Mouse (Mus musculus) hindbrain, embryonic 16.5 days (tissue): ENCODE results near the gene Rnf6. TPM values are rescaled to one million over a fixed set of nuclear protein-coding genes. Genes with fewer than 3 reads are reported as not detected.

Experiments used
- ATAC-seq: fragments of 200-750 bp; cut with Nextera tagmentation; 2 replicates; pipeline ENCODE4 v1.8.0; 2017; ENCODE audit warnings: moderate TSS enrichment, moderate library complexity
- H3K27ac ChIP-seq: fragments of 300-500 bp; sonication (generic); 2 replicates; pipeline ENCODE4 v1.5.1; 2014; ENCODE audit warnings: low read depth, mild to moderate bottlenecking, control low read depth, low read length, moderate library complexity
- H3K27me3 ChIP-seq: fragments of 300-500 bp; sonication (generic); replicated peaks from 2 replicates; pipeline ENCODE4 v1.6.1; 2014; ENCODE audit warnings: low read length; ENCODE audit not compliant: control insufficient read depth, insufficient read depth
- H3K36me3 ChIP-seq: fragments of 300-500 bp; sonication (generic); 2 replicates; pipeline ENCODE4 v1.6.1; 2014; ENCODE audit warnings: mild to moderate bottlenecking, low read length, moderate library complexity, mixed read lengths; ENCODE audit not compliant: control insufficient read depth, insufficient read depth
- H3K4me1 ChIP-seq: fragments of 300-500 bp; sonication (generic); 2 replicates; pipeline ENCODE4 v1.6.1; 2014; ENCODE audit warnings: low read depth, low read length; ENCODE audit not compliant: control insufficient read depth, insufficient read depth
- H3K4me2 ChIP-seq: fragments of 300-500 bp; sonication (generic); 2 replicates; pipeline ENCODE4 v1.6.1; 2014; ENCODE audit warnings: mild to moderate bottlenecking, low read length, control low read depth, moderate library complexity
- H3K4me3 ChIP-seq: fragments of 300-500 bp; sonication (generic); 2 replicates; pipeline ENCODE4 v1.5.1; 2014; ENCODE audit warnings: mild to moderate bottlenecking, low read length, control low read depth, moderate library complexity
- H3K9ac ChIP-seq: fragments of 300-500 bp; sonication (generic); 2 replicates; pipeline ENCODE4 v1.6.1; 2014; ENCODE audit warnings: low read depth, mild to moderate bottlenecking, control low read depth, low read length, moderate library complexity
- H3K9me3 ChIP-seq: fragments of 300-500 bp; sonication (generic); 2 replicates; pipeline ENCODE4 v1.6.1; 2014; ENCODE audit warnings: mild to moderate bottlenecking, low read length, moderate library complexity; ENCODE audit not compliant: control insufficient read depth
- WGBS: fragments of 180-500 bp; shearing (Covaris S2); extraction: QIAGEN DNeasy Blood & Tissue Kit; methylation state at CpG from one replicate; pipeline ENCODE4 v1.1.7; 2014; 5-methylcytosine and 5-hydroxymethylcytosine counted together
- polyA plus RNA-seq: library from polyadenylated mRNA; unstranded; fragments of >200 nt; fragmentation: Nextera tagmentation; extraction: Ambion mirVana; gene quantifications from 2 replicates; pipeline ENCODE4 v1.2.1, GENCODE M21; 2015

The Rnf6 gene
- polyA plus RNA-seq, 1 experiment from 2014 or later: 28.0 TPM

- 0 out of 2 replicates have a peak, but pooled peaks cover 3% of the 10 kb centered on the region for H3K9me3 ChIP-seq
- no peak overlapping the region for H3K27ac ChIP-seq
- peaks cover 73% of the 10 kb centered on the region for H3K36me3 ChIP-seq
- H3K4me2 ChIP-seq: no peak overlapping the region
- no peak overlapping the region for H3K4me3 ChIP-seq
- H3K27me3 ChIP-seq: no peaks in the 10 kb centered on the region
- no peaks in the 10 kb centered on the region for H3K4me1 ChIP-seq
- ATAC-seq: no peak
- H3K9ac ChIP-seq: no peak overlapping the region
- WGBS: 92% methylated on average over 5 of the region's 5 CpGs
These were observed 15.8 kb downstream of the Rnf6 start for GRCm38 (mm10) chr5:146205537-146205936.

DNA sequence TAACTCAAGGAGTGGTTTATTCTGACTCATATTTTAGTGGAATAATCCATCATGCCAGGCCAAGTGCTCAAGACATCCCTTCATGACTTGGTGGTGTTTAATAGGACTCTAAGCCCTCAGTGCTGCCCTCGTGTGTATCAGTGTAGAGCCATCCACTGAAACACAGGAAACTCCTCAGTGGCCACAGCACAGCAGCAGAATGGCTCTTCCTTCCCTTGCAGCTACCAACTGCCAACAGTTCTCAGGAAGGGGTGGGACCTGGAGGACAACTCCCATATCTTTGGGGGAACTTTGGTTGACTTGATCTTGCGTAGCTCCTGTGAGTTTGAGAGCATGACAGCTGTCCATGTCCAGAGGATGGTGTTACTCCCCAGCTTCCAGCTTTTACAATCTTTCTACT lies 17.4 kb downstream of the Rnf6 start:
- H3K4me3 ChIP-seq: no peak overlapping the region
- 0 out of 2 replicates have a peak, but pooled peaks cover 3% of the 10 kb centered on the region for H3K9me3 ChIP-seq
- H3K9ac ChIP-seq: no peak overlapping the region
- no peak overlapping the region for H3K27ac ChIP-seq
- H3K4me1 ChIP-seq: no peaks in the 10 kb centered on the region
- WGBS: 98% methylated on average over 2 of the region's 2 CpGs
- H3K4me2 ChIP-seq: no peak overlapping the region
- H3K27me3 ChIP-seq: no peaks in the 10 kb centered on the region
- ATAC-seq: no peak
- H3K36me3 ChIP-seq: peaks cover 63% of the 10 kb centered on the region

DNA sequence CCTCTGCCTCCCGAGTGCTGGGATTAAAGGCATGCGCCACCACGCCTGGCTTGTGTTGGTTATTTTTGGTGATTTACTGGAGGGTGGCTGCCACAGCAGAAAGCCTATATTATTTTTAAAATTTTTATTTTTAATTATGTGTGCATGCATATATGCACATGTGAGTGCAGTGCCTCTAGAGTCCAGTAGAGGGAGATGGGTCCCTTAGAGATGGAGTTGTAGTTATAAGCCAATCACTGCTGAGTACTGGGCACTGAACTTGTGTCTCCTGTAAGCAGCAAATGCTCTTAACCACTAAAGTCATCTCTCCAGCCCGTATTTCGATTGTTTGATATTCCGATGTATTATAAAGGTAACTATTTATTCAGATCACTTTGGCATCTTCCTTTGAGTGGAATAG lies 20.8 kb downstream of the Rnf6 start:
- H3K27me3 ChIP-seq: no peaks in the 10 kb centered on the region
- peaks cover 40% of the 10 kb centered on the region for H3K36me3 ChIP-seq
- no peak overlapping the region for H3K27ac ChIP-seq
- WGBS: over 99% methylated on average over 6 of the region's 6 CpGs
- H3K9me3 ChIP-seq: 0 out of 2 replicates have a peak, but pooled peaks cover 3% of the 10 kb centered on the region
- no peak for ATAC-seq
- no peak overlapping the region for H3K4me2 ChIP-seq
- no peaks in the 10 kb centered on the region for H3K4me1 ChIP-seq
- no peak overlapping the region for H3K4me3 ChIP-seq
- no peak overlapping the region for H3K9ac ChIP-seq

DNA sequence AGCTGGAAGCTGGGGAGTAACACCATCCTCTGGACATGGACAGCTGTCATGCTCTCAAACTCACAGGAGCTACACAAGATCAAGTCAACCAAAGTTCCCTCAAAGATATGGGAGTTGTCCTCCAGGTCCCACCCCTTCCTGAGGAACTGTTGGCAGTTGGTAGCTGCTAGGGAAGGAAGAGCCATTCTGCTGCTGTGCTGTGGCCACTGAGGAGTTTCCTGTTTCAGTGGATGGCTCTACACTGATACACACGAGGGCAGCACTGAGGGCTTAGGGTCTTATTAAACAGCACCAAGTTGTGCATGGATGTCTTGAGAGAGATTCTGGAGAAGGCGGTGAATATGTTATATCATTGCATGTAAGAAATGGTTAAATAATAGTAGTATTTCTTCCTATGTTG lies 21.8 kb downstream of the Rnf6 start:
- WGBS: 89% methylated on average over 2 of the region's 2 CpGs

GRCm38 (mm10) chr5:146199073-146199472 lies 22.3 kb downstream of the Rnf6 start:
- ATAC-seq: no peak
- Histone ChIP-seq H3K4me2 (no peak overlapping the region), H3K36me3 (peaks cover 25% of the 10 kb centered on the region), H3K4me1 (no peaks in the 10 kb centered on the region), H3K27ac (no peak overlapping the region), H3K4me3 (no peak overlapping the region), H3K9me3 (0 out of 2 replicates have a peak, but pooled peaks cover 3% of the 10 kb centered on the region), H3K27me3 (no peaks in the 10 kb centered on the region), H3K9ac (no peak overlapping the region)

More for the DNA sequence above, 21.8 kb downstream of the Rnf6 start:
- peaks cover 30% of the 10 kb centered on the region for H3K36me3 ChIP-seq
- H3K4me2 ChIP-seq: no peak overlapping the region
- no peak overlapping the region for H3K9ac ChIP-seq
- 0 out of 2 replicates have a peak, but pooled peaks cover 3% of the 10 kb centered on the region for H3K9me3 ChIP-seq
- ATAC-seq: no peak
- H3K27me3 ChIP-seq: no peaks in the 10 kb centered on the region
- H3K4me3 ChIP-seq: no peak overlapping the region
- H3K27ac ChIP-seq: no peak overlapping the region
- no peaks in the 10 kb centered on the region for H3K4me1 ChIP-seq

GRCm38 (mm10) chr5:146193360-146193759 lies 28.0 kb downstream of the Rnf6 start:
- Histone ChIP-seq H3K4me1 (no peaks in the 10 kb centered on the region), H3K9ac (no peak overlapping the region), H3K4me3 (no peak overlapping the region), H3K27me3 (no peaks in the 10 kb centered on the region), H3K9me3 (no peaks in the 10 kb centered on the region), H3K27ac (no peak overlapping the region), H3K36me3 (peaks cover 6% of the 10 kb centered on the region; the same call in 1 of the 2 replicates), H3K4me2 (no peak overlapping the region)
- 84% methylated on average over 8 of the region's 8 CpGs for WGBS
- ATAC-seq: no peak

DNA sequence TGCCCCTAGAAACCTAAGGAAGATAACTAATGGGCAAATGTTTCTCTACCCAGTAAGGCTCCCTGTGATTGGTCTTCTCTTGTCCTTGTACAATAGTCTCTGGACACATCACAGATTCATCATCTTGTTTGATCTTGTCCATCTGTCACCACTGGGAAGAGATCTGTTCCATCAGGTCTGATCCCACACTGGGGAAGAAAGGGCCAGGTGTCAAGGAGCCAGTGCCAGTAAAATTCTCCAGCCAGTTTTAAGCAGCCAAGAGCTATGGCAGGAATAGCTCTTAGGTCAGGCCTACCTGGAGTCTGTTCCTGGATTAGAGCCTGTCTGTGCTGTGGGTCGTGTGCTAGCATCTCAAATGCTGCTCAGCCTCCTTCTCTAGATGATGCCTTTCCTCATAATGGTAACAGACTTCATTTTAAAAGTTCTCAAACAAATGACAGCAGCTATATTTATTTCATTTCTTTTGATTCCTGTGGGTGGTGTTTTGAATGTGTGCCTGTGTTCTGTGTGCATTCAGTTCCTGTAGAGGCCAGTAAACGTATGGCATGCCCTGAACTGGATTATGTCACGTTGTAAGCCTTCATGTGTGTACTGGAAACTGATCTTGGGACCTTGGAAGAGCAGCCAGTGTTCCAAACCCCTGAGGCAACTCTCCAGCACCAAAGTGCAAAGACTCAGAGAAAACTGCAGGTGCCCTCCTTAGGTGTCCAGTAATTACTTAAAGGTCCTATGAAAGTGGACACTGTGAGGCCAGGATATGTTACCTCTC lies 30.7 kb downstream of the Rnf6 start:
- no peak overlapping the region for H3K4me3 ChIP-seq
- H3K9ac ChIP-seq: no peak overlapping the region
- H3K4me1 ChIP-seq: no peaks in the 10 kb centered on the region
- ATAC-seq: no peak
- no peaks in the 10 kb centered on the region for H3K9me3 ChIP-seq
- H3K27ac ChIP-seq: no peak overlapping the region
- H3K4me2 ChIP-seq: no peak overlapping the region
- 68% methylated on average over 3 of the region's 3 CpGs for WGBS
- no peaks in the 10 kb centered on the region for H3K36me3 ChIP-seq
- H3K27me3 ChIP-seq: no peaks in the 10 kb centered on the region

GRCm38 (mm10) chr5:146190093-146190492 lies 31.3 kb downstream of the Rnf6 start:
- Histone ChIP-seq H3K36me3 (no peaks in the 10 kb centered on the region), H3K9me3 (no peaks in the 10 kb centered on the region), H3K9ac (no peak overlapping the region), H3K27me3 (no peaks in the 10 kb centered on the region), H3K4me3 (no peak overlapping the region), H3K4me1 (no peaks in the 10 kb centered on the region), H3K4me2 (no peak overlapping the region), H3K27ac (no peak overlapping the region)
- ATAC-seq: no peak
- WGBS: 67% methylated on average over 4 of the region's 4 CpGs

GRCm38 (mm10) chr5:146188712-146189111 lies 32.6 kb downstream of the Rnf6 start:
- no peaks in the 10 kb centered on the region for H3K9me3 ChIP-seq
- no peak overlapping the region for H3K27ac ChIP-seq
- no peaks in the 10 kb centered on the region for H3K4me1 ChIP-seq
- H3K9ac ChIP-seq: no peak overlapping the region
- no peak overlapping the region for H3K4me3 ChIP-seq
- no peaks in the 10 kb centered on the region for H3K36me3 ChIP-seq
- no peak for ATAC-seq
- no peak overlapping the region for H3K4me2 ChIP-seq
- H3K27me3 ChIP-seq: no peaks in the 10 kb centered on the region
- WGBS: 86% methylated on average over 7 of the region's 7 CpGs
